Mouse (Mus musculus): ENCODE measurements around the gene Wdr27.
"Not testable (repeated sequence)": the region's sequence is repeated elsewhere in the genome, so short reads cannot be mapped to it uniquely, and the experiment has no call there.

DNA sequence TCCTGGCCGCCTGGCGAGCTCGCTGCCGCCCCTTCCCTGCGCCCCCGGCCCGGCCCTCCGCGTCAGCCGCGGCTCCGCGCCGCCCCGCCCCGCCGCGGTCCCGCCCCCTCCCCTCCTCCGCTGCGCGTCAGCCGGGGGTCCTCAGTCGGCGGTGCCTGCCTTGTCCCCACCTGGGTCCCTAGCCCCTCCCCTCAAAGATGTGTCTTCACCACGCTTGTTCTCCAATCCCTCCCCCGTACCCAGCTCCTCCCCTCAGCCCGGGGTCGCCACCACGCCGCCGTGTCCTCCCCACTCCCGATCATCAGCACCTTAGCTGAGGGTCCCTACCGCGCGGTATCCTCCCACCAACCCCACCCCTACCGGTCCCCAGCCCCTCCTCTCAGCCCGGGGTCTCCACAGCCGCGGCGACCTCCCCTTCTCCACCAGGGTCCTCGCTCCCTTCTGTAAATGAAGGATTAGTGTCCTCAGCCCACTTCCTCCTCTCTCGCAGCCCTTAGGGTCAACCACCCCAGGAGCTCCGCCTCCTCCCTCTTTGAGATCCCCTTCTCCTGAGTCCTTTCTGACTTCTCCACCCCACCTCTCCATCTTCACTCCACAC lies 18.7 kb upstream of the Wdr27 start:
- not testable (repeated sequence) for TF ChIP-seq POLR2A (IDR thresholded peaks at IDR 0.05; ENCODE audit: low read depth, low read length); CTCF (IDR thresholded peaks at IDR 0.05; ENCODE audit: extremely low read depth, insufficient read length, insufficient replicate concordance, low read depth, low read length)

Data from small intestine, adult 2 months (tissue).